Mouse (Mus musculus) urinary bladder, postnatal 10 days (tissue): ENCODE data around the gene Hnrnpf.

ENCODE experiments used
- DNase-seq: peaks from one replicate; pipeline ENCODE4 v3.0.0; 2022; ENCODE audit warnings: low spot score

Gene Hnrnpf

DNA sequence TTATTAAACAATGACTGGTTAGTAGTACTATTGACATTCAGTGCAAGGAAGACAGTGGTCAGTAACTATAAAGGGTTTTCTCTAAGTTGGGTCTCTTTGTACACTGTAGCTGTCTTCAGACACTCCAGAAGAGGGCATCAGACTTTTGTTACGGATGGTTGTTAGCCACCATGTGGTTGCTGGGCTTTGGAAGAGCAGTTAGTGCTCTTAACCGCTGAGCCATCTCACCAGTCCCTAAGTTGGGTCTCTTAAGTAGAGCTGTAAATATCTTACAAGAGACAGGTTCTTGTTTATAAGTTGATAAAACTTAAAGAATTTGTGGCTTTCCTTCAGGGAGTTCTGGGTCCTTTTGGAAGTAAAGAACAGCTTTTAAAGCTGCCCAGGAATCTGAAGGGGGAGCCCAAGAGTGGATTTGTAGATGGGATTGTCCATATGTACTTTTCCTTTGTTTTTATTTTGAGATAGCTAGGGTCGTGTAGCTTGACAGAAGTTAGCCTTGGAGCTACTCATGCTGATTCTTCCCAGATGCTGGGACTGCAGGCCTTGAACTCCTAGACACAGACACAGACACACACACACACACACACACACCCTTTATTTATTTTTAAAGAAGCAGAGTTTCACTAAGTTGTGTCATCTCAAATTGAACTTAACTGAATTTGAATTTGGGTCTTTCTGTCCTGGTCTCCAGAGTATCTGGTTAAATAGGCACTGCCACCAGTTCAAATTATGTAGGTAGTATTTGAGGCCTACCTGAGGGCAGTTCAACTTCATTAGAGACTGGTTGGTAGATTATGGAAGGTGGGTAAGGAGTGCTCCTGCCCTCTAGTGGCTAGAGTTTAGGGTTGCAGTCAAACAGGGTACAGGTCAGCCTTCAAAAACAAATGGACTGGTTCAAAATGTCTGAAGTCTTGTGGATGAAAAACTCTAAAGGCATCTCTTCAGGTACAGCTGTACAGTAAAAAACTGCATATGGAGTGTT, 20.8 kb downstream of the Hnrnpf start:
- no peak for DNase-seq

DNA sequence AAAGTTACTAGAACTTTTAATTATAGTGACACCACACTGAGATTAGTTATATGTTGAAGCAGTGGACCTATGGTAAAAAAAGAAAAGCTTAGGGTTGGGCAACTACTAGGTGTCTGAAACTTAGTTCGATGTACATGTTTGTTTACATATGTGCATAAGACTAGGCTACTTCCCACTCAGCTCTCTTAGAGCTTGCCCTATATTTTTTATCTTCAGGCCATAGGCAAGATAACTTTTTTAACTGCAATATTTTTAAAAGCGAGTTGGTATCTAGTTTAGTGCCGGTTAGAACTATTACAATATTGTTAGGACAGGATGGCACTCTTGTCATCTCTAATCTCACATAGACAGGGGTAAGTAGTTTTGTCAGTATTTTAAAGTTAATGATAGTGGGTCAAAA, 21.9 kb downstream of the Hnrnpf start:
- no peak for DNase-seq

DNA sequence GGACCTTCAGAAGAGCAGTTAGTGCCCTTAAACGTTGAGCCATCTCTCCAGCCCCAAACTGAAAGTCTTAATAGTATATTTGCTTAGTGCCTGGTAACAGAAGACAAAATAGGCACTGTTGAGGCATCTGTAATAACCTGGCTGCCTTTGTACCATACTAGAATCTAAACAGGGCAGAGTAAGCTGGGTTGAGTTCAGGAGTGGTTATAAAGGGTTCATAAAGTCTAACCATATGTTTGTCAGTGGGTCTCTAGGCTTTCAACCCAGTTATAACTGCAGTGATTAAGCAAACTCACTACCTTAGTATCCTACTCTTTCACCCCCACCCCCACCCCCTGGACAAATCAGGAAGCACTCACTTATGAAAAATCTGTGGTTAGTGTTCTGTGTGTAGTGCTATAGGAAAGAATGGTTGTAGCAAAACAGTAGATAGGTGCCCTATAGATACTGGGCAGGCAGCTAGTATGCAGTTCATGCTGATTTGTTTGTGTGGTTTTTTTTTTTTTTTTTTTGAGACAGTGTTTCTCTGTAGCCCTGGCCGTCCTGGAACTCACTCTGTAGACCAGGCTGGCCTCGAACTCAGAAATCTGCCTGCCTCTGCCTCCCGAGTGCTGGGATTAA, 26.9 kb downstream of the Hnrnpf start:
- no peak for DNase-seq

DNA sequence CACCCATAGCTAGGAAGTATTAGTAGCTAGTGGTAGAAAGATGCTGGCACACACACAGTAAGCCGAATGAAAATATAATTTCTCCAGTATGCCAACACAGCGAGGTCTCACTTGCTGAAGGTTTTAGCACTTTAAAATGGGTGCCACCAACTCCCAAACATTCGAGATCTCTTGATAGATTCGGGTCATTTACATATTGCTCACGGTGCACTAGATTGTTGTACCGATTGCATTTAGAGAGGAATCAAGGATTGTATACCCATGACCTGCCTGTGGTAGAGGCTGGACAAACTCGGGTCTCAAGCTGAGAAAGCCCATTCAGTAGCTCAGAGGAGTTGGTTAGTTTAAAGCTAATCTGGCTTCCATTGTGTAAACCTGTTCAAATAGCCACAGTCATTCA, 27.8 kb downstream of the Hnrnpf start:
- DNase-seq, result no peak

DNA sequence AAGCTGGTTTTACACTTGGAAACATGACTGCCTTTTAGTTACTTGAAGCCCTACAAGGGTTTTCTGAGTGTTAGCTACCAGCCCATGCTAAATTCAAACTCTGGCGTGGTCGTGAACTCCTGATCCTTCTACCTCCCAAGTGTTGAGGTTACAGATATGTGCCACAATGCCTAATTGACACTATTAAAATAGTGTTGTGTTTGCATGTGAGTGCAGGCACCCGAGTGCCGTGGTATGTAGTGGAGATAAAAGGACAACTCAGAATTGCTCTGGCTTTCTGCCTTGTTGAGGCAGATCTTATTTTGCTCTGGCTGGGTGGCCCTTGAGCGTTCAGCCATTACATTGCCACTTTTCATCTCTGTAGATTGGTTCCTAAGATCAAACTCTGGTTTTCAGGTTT, 28.6 kb downstream of the Hnrnpf start:
- no peak for DNase-seq

DNA sequence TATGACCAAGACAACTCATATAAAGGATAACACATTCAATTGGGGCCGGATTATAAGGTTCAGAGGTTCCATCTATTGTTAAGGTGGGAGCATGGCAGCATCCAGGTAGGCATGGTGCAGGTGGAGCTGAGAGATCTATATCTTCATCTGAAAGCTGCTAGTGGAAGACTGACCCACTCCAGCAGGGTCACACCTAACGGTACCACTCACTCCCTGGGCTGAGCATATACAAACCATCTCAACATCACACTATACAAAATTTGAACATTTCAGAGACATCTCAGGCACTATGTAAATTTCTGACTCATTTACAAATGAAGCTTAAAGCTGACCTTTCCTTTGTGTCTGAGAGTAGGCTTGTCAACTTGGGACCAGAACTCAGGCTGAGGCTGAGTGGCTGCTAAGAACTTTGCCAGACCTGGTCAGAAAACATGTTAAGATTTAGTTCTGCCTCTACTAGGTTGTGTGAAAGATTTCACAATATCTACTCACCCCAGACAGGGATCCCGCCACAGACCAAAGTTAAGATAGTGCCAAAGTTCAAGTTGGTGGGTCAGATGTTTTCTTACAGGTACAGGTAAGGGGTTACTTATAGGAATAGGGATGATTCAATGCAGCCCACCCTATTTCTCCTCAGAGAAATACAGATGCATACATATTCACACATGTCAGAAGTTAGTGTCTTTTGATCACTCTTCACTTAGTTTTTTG, 30.0 kb downstream of the Hnrnpf start:
- no peak for DNase-seq

DNA sequence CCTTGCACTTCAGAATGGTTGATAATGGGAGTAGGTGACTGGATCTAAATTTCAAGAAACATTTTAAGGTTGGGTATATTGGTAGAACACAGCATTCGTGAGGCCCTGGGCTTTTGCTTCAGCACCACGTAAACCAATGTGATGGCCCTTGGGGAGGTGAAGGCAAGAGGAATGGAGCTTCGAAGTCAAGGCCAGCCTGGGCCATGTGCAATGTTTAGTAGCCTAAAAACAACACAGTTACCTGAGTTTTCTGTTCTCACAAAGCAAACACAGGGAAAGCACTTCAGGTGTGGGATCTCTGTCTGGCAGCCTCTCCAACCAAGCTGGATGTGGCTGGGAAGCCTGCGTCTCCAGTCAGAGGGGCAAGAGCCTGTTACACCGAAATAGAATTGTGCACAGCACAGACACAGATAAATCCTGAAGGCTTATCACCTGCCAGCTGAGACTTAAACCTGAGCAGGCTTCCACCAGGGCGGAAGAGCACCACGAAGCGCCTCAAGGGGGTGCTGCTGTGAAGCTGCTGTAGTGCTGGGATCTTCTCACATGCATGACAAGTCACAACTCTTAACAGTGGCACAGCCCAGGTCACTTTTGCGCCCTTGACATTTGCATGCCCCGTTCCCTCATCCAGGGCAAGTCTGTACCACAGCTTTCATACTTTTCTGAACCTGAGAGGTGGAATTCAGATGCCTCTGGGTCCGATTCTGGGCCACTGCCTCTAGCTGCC, 32.4 kb downstream of the Hnrnpf start:
- DNase-seq, result no peak

DNA sequence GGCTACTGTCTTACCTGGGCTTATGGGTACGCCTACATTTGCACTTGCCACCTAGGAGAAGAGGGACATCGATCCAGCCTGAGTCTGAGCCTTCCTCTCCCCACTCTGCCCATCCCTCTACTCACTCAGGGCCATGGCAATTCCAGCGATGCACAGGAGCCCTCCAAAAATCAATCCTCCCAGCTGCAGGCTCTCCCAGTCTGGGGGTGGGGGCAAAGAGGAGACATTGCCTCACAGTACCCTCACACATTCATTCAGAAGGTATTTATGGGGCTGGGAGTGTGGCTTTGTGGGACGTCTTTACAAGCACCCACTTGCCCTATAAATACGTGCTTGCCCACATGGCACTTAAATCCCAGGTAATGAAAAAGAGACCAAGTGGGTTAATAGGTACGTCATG, 34.2 kb downstream of the Hnrnpf start:
- no peak for DNase-seq

DNA sequence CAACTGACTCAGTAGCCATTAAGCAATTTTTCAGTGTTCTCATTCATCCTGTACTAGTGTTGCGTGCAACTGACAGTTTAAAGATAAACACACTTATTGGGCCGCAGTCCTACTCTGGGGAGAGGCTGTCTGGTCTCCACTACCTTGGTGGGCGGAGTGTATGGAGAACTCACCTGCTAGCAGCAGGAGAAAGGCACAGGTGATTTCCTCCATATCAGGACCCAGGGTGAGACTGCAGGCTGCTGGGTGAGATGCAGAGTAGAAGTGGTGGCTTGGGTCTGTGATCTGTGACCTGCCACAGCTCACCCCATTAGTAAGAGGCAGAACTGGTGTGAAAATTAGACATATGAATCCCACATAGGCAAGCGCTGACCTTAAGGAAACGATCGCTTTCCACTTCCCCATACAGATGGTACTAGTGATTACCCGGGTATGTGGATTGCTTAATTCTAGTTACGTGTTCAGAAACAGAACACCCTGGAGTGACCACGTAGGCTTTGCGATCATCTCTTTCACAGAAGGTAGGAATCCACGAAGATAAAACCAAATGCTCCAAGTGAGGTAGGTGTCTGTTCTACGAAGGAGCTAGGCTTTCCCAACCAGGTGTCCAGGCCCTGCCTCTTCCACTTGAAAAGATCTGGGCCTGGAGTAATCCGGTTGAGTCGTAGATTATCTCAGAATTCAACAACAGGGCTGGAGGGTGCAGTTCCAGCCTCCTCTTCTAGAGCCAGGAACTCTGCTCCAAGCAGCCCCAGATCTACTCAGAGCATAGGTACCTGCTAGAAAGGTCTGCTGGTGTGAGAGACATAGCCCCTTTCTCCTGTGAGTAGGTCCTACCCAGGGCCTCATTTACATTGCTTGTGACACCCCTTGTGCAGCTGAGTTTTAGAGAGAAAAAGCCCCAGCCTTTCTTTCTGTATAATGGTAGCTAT, 35.8 kb downstream of the Hnrnpf start:
- no peak for DNase-seq

DNA sequence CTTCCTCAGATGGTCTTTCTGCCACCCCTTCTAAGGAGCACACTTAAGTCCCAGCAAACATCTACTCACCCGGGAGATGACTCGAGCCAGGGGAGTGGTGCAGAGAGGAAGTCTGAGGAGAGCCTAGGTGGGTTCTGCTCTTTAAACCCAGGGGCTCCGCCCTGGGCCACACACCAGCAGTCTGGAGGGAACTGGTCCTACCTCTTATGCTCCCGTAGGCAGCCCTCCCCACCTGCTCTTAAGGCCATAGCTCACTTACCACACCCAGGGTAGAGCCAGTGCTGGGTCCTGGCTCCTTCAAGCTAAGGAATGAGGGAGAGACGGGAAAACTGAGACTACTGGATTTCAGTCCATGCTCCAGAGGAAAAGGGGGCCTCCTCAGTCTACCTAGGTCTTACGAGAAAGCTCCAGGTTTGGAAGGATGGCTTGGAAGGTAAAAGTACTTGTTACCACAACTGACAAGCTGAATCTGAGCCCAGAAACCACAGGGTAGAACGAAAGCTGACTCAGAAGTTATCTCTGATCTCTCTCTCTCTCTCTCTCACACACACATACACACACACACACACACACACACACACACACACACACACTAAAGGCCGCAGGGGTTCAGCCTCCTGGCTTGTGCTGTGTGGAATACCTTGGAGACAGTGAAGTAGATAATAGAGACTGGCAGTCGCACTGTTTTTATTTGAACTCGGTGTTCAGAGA, 37.3 kb downstream of the Hnrnpf start, which contains the start of gene Fxyd4:
Fxyd4 (minus strand) TSS at position 471 of the 711 bp plus-strand sequence.
- no peak for DNase-seq

DNA sequence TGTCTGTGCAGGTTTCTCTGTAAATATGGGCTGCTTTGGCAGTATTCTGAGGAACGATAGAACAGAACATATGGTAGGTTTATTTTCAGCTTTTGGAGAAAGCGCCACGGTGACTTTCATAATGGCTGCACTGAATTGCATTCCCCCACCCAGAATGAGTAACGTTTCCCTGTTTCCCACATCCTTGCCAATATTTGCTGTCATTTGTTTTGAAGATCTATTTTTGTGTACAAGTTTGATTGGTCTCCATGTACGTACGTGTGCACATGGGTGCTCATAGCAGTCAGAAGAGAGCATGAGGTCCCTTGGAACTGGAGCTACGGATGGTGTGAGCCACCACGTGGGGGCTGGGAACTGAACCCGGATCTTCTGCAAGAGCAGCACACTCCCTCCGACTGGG, 38.8 kb downstream of the Hnrnpf start:
- DNase-seq, result no peak

DNA sequence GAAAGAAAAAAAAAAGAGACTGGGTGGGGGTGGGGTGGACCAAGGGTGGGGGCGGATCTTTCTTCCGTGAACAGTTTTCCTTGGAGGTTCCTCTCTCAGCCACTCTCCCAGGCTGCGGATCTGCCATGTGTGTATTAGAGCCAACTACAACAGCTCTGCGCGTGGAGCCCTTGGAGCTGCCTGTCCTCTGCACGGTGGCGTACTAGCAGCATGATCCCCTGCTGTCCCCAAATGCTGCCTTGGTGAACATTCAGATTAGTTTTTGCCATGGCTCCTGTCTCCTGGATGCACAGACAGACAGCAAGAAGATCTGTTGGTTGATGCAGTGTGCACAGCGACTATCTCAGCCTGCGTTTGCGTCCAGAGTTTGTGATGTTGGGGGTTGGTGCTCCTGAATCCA, 42.6 kb downstream of the Hnrnpf start:
- DNase-seq, result no peak

DNA sequence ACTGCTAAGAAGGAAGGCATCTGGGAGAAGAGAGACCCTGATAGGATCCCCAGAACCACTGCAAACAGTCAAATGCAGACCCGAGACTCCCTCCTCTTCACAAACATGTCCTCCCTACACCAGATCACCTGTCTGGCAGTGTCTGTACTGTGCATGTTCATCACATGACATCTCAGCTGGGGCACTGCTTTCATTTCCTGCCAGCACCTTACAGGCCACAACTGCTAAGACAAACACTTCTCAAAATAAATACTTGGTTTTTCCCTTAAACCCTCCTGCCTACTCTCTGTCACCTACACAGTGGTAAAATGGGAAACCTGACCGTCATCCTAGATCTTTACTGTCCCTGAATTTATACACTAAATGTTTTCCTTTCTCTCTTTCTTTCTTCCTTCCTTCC, 43.8 kb downstream of the Hnrnpf start:
- DNase-seq, result no peak

DNA sequence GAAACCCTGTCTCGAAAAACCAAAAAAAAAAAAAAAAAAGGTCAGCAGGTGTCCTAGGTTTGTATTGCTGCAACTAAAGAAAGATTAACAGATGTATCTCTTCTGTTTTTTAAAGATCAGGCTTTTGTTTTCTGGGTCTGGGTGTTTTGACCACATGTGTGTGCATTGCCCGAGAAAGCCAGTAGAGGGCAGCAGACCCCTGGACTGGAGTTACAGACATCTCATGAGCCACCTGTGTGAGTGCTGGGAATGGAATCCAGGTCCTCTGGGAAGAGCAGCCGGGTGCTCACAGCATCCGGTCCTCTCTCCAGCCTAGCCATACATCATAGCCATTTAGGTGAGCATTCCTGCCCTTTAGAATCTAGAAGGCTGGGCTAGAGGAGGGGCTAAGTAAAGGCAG, 52.2 kb downstream of the Hnrnpf start:
- no peak for DNase-seq

DNA sequence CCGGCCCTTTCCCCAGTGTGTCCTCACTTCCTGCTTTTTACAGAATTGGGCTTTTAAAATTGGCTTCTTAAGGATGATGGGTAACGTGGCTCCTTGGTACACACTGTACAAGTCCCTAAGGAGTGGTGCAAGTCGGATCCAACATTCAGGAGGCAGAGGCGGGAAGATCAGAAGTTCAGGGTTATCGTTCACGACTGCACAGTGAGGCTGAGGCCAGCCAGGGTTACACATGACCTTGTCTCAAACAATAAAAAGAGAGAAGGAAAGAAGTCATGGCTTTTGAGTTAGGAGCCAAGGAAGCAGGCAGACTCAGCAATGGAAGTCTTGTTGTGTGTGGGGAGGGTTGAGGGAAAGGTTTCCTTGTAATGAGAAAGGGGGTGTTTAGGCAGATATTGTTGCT, 56.0 kb downstream of the Hnrnpf start:
- DNase-seq, result no peak

DNA sequence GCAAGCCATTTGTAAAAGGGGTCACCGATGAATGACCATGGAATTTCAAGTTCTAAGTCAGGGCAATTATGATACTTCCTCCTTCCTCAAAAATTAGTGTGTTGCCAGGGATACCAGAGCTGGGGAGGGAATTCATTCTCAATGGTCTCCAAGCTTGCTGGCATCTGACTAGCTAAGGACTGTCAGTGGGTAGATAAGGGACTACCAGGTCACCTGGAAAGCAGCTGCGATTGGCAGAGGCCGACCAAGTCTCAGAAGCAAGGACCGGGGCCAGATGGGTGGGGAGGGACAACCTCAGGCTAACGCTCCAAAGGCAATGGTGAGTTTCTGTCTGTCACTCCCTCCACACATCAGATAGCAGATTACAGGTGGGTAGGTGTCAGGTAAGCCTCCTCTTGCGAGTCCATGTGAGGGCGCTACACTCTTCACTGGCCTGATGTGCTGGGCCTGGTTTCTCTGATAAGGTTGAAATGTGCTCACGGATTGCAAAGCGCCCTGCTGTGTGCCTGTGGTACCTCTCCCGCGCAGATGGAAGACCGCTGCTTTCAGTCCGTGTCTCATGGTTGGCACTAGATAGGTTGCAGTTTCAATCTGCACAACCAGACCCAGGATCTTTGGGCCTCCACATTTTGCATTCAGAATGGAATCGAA, 56.9 kb downstream of the Hnrnpf start:
- DNase-seq, result no peak

DNA sequence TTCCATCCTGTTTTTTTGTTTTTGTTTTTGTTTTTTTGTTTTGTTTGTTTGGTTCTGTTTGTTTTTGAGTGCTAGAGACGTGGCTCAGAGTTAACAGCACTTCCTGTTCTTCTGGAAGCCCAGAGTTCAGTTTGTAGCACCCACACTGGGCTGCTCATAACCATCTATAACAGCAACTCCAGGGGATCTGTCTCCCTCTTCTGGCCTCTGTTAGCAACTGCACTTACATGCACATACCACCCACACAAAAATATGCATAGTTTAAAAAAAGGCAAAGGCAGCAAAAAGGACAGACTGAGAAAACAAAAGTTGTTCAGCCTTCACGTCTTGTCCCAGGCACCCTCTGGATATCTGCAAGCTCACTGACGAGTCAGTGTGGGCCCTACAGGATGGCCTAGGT, 63.1 kb downstream of the Hnrnpf start:
- DNase-seq, result no peak

DNA sequence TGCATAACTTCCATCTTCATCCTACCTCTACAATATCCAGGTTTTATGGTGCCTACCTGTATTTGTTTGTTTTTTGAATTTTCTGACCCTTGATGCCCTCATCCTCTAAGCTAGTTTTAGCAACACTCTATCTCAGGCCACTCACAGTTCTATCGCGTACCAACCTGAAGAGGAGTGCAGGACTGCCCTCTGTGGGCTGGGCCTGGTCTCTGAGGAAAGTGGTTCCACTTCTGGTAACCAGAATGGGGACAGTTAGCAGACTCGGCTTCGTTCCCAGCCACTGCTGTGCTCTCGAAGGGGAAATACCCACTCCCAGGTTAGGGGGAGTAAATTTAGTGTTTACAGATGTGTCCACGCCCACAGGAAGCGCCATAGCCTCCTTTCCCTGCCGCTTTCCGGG, 66.6 kb downstream of the Hnrnpf start:
- DNase-seq, result no peak
